Mouse (Mus musculus) inflammation-experienced regulatory T-cells, adult 6 months (primary cell): ENCODE results near the gene Ube2r2. TPM values are rescaled to one million over a fixed set of nuclear protein-coding genes. Genes with fewer than 3 reads are reported as not detected.

Experiments used
- ATAC-seq: one replicate; pipeline ENCODE4 v1.8.0; 2017
- polyA plus RNA-seq, 3 experiments: library from polyadenylated mRNA; unstranded; fragments of 100-300 nt; shearing (Covaris generic); gene quantifications; one replicate each; pipeline ENCODE4 v1.2.1; 2017

Ube2r2 gene
- polyA plus RNA-seq: 10 to 100 TPM; 23.6 to 28.6 (median 25.6) TPM

GRCm38 (mm10) chr4:41135711-41136453 is at the start of gene Ube2r2:
Ube2r2 (plus strand) TSS chr4:41135743.
- ATAC-seq: peak; percentile 45

- no peak for ATAC-seq
These were observed 48.6 kb upstream of the Ube2r2 start for GRCm38 (mm10) chr4:41086947-41087346.

GRCm38 (mm10) chr4:41087459-41088298 is 47.9 kb upstream of the Ube2r2 start:
- no peak for ATAC-seq

GRCm38 (mm10) chr4:41089189-41089588 is 46.4 kb upstream of the Ube2r2 start:
- no peak for ATAC-seq

- no peak for ATAC-seq
These were observed 45.8 kb upstream of the Ube2r2 start for GRCm38 (mm10) chr4:41089705-41090104.

- ATAC-seq: no peak
These were observed 44.2 kb upstream of the Ube2r2 start for GRCm38 (mm10) chr4:41091391-41091790.

GRCm38 (mm10) chr4:41092958-41093357 is 42.6 kb upstream of the Ube2r2 start:
- ATAC-seq: no peak

GRCm38 (mm10) chr4:41094361-41094760 is 41.2 kb upstream of the Ube2r2 start:
- no peak for ATAC-seq

- no peak for ATAC-seq
These were observed 39.4 kb upstream of the Ube2r2 start for GRCm38 (mm10) chr4:41096169-41096568.

- ATAC-seq: no peak
These were observed 38.7 kb upstream of the Ube2r2 start for GRCm38 (mm10) chr4:41096794-41097193.

- no peak for ATAC-seq
These were observed 38.2 kb upstream of the Ube2r2 start for GRCm38 (mm10) chr4:41097381-41097780.

- ATAC-seq: peak; percentile 68
These were observed 37.5 kb upstream of the Ube2r2 start, which contains the start of gene Aqp3 for GRCm38 (mm10) chr4:41097871-41098576. Aqp3 (minus strand) TSS chr4:41098183.

- no peak for ATAC-seq
These were observed 37.0 kb upstream of the Ube2r2 start for GRCm38 (mm10) chr4:41098577-41098951.

- no peak for ATAC-seq
These were observed 34.6 kb upstream of the Ube2r2 start for GRCm38 (mm10) chr4:41100986-41101385.

- ATAC-seq: no peak
These were observed 32.6 kb upstream of the Ube2r2 start for GRCm38 (mm10) chr4:41102901-41103300.

GRCm38 (mm10) chr4:41107440-41107839 is 28.1 kb upstream of the Ube2r2 start:
- ATAC-seq: no peak

GRCm38 (mm10) chr4:41108717-41109425 is 26.7 kb upstream of the Ube2r2 start:
- no peak for ATAC-seq

- no peak for ATAC-seq
These were observed 21.0 kb upstream of the Ube2r2 start for GRCm38 (mm10) chr4:41114358-41115070.

- no peak for ATAC-seq
These were observed 20.5 kb upstream of the Ube2r2 start for GRCm38 (mm10) chr4:41115074-41115473.

GRCm38 (mm10) chr4:41115793-41116192 is 19.8 kb upstream of the Ube2r2 start:
- no peak for ATAC-seq

GRCm38 (mm10) chr4:41116817-41117216 is 18.7 kb upstream of the Ube2r2 start:
- ATAC-seq: no peak
